Mouse (Mus musculus): ENCODE results near the gene Gdpd5.

Gene Gdpd5

GRCm38 (mm10) chr7:99381214-99382087, at the start of gene Gdpd5:
TSS of gene Gdpd5 (plus strand) at chr7:99381414.
- peak; percentile 100 for DNase-seq (ENCODE audit: low spot score)

GRCm38 (mm10) chr7:99332774-99333480, 48.3 kb upstream of the Gdpd5 start:
- DNase-seq (ENCODE audit: low spot score), result peak; percentile 96

GRCm38 (mm10) chr7:99340736-99341135, 40.5 kb upstream of the Gdpd5 start:
- no peak for DNase-seq (ENCODE audit: low spot score)

- DNase-seq (ENCODE audit: low spot score), result no peak
These were observed 37.6 kb upstream of the Gdpd5 start for GRCm38 (mm10) chr7:99343577-99343976.

GRCm38 (mm10) chr7:99347268-99347667, 33.9 kb upstream of the Gdpd5 start:
- DNase-seq (ENCODE audit: low spot score), result no peak

GRCm38 (mm10) chr7:99348883-99349282, 32.3 kb upstream of the Gdpd5 start:
- DNase-seq (ENCODE audit: low spot score), result no peak

GRCm38 (mm10) chr7:99349782-99350720, 31.2 kb upstream of the Gdpd5 start:
- no peak for DNase-seq (ENCODE audit: low spot score)

GRCm38 (mm10) chr7:99351104-99351801, 30.0 kb upstream of the Gdpd5 start:
- DNase-seq (ENCODE audit: low spot score), result peak; percentile 60

GRCm38 (mm10) chr7:99351802-99352517, 29.3 kb upstream of the Gdpd5 start:
- no peak for DNase-seq (ENCODE audit: low spot score)

GRCm38 (mm10) chr7:99352526-99353400, 28.5 kb upstream of the Gdpd5 start, which contains the start of gene Serpinh1:
TSS of gene Serpinh1 (minus strand) at chr7:99353239.
- peak; percentile 88 for DNase-seq (ENCODE audit: low spot score)

- DNase-seq (ENCODE audit: low spot score), result peak; percentile 85
These were observed 25.5 kb upstream of the Gdpd5 start for GRCm38 (mm10) chr7:99355731-99356131.

- DNase-seq (ENCODE audit: low spot score), result peak; percentile 57
These were observed 24.8 kb upstream of the Gdpd5 start for GRCm38 (mm10) chr7:99356244-99356930.

- peak; percentile 79 for DNase-seq (ENCODE audit: low spot score)
These were observed 24.0 kb upstream of the Gdpd5 start for GRCm38 (mm10) chr7:99357201-99357600.

GRCm38 (mm10) chr7:99358371-99358770, 22.8 kb upstream of the Gdpd5 start:
- no peak for DNase-seq (ENCODE audit: low spot score)

GRCm38 (mm10) chr7:99360021-99360802, 21.0 kb upstream of the Gdpd5 start:
- peak; percentile 86 for DNase-seq (ENCODE audit: low spot score)

GRCm38 (mm10) chr7:99360803-99361414, 20.3 kb upstream of the Gdpd5 start:
- no peak for DNase-seq (ENCODE audit: low spot score)

- DNase-seq (ENCODE audit: low spot score), result no peak
These were observed 19.1 kb upstream of the Gdpd5 start for GRCm38 (mm10) chr7:99362137-99362536.

- DNase-seq (ENCODE audit: low spot score), result peak; percentile 76
These were observed 16.1 kb upstream of the Gdpd5 start for GRCm38 (mm10) chr7:99365069-99365468.

Data from testis, postnatal 10 days (tissue).